Mouse (Mus musculus) cerebellum, adult 9-10 months (tissue): ENCODE measurements around the gene Chrm3.

ENCODE experiments used
- DNase-seq: peaks from one replicate; pipeline ENCODE4 v3.0.0; 2022

The Chrm3 gene

GRCm38 (mm10) chr13:9888284-9888683 is 472.4 kb downstream of the Chrm3 start:
- no peak for DNase-seq

GRCm38 (mm10) chr13:9887261-9887660 is 473.4 kb downstream of the Chrm3 start:
- no peak for DNase-seq

DNA sequence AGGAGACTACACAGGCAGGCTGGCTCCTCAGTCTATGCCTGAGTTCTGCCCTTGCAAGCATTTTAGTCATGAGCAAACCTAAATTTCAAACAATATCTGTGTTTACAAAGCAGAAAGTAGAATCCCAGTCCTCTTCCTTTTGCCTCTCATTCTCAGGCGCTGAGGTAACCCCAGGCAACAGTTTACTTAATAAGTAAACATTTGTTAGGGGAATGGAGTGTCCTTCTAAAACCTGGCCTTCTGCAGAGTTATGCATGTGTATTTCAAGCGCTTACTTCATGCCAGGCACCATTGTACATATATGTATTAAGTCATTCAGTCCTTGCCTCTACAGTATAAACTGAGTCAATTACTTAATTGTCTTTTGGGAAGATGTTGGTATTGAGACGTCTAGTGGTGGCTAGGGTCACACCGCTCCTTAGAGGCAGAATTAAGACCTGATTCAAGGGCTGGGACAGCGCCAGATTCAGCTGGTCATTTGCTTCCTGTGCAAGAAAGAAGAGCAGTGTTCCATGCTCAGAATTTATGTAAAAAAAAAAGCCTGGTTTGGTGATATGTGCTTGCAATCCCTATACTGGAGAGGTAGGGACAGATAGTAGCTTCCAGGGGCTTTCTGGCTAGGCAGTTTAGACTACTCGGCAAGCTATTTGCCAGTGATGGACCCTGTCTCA is 474.0 kb downstream of the Chrm3 start:
- DNase-seq = no peak

- DNase-seq = peak; percentile 43
These were observed 478.0 kb downstream of the Chrm3 start for GRCm38 (mm10) chr13:9882362-9883282.

DNA sequence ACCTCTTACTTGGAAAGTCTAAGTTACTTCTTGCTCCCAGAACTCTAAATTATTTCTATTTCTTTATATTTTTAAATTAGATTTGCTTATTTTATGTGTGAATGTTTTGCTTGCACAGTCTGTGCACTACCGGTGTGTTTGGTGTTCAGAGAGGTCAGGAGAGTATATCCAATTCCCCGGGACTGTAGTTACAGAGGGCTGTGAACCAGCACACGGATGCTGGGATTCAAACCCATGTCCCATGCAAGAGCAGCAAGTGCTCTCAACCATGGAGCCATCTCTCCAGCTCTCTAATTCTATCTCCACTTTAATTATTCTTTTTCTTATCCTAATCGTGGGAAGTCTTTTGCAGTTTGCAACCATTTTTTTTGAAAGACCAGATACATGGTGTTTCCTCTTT is 478.7 kb downstream of the Chrm3 start:
- DNase-seq = no peak

GRCm38 (mm10) chr13:9880401-9880800 is 480.2 kb downstream of the Chrm3 start:
- no peak for DNase-seq

GRCm38 (mm10) chr13:9878596-9879010 is 482.0 kb downstream of the Chrm3 start:
- DNase-seq = no peak

DNA sequence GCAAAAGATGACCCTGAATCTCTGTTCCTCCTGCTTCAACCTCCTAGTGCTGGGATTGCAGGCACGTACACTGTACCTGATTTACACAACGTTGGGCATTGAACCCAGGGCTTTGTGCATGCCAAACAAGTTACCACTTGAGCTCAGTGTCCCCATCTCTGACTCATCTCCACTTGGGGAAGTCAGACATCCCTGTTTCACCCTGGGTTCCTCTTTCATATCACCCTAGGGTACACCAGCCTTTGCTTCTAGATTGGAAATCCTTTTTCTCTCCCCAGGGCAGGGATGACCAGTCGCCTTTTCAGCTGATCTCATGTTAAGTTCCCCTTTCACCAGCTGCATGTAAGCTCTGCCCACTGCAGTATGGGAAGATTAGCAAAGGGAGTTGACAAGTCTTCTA is 487.3 kb downstream of the Chrm3 start:
- DNase-seq = no peak

DNA sequence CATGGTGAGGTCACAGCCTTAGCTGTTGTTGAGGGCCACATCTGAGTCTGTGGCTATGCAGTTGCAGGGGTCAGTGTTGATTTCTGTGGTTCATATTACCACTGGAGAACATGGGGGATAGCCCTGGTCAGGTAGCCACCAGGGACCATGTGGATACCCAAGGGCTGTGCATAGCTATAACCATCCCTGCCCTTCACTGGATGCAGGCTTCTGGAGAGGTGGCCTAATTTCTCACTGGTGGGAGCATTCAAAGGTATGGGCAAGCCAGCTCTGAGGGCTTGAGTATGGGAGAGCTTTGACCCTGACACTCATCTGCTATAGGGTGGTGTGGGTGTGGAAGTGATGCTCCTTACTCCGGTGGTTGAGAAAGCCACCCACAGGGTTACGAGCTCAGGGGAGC is 494.5 kb downstream of the Chrm3 start:
- no peak for DNase-seq

DNA sequence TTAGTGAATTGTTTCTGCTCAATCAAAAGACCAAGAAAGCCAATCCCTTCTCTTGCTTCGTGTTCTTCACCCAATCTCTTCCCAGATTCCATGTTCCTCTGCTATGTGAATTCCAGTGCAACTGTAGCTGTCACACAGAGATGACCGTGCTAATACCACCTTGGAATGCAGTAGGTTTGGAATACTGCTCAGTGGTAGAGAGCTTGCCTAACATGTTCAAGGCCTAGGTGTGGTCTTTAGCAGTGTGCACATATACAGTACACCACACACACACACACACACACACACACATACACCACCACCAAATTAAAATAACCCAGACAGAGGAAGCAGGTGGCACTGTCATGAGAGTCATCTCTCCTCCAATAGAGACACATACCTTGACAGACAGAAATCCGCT is 513.1 kb downstream of the Chrm3 start:
- no peak for DNase-seq

DNA sequence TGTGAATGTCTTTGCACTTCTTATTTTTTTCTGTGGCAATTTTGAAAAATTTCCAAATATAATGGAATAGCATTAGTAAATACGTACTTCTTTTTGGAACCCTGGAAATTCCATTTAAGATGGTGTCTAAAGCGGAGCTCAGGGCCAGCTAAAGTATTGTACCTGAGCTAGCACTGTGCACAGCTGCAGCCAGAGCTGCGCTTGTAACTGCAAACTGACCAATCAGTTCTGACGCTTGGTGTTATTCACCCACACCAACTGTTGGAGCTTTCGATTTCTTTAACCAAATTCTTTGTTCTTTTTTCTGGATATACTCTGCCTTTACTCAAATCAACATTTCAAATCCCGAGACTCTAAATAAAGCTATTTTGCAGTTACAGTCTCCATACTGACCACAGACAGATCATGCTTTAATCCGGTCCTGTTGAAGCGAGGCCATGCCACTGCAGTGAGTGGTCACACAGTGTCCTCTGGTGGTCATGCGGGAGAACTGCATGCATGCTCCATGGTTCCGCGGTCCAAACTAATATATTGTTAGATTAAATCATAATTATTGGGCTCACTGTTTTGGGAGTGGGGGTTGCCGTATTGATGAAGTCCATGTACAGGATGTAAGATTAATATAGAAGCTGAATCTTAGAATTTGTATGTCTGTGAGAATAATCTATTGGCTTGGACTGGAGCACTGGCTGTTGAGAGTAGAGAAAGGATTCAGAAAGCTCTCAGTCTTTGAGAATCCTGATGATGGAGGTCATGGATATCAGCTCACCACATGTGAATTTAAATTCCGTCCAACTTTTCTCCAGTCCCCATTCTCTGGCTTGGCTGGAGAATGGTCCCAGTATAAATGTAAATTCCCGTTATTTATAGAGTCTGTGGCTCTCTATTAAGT is 513.9 kb downstream of the Chrm3 start:
- DNase-seq = peak; percentile 58

GRCm38 (mm10) chr13:9834146-9834679 is 526.4 kb downstream of the Chrm3 start:
- peak; percentile 49 for DNase-seq

- DNase-seq = no peak
These were observed 534.4 kb downstream of the Chrm3 start for GRCm38 (mm10) chr13:9826227-9826626.
